Mouse (Mus musculus) liver, postnatal 0 days (tissue): ENCODE measurements around the gene H2al1a. TPM values are rescaled to one million over a fixed set of nuclear protein-coding genes. Genes with fewer than 3 reads are reported as not detected.

Experiments used
- ATAC-seq: fragments of 200-750 bp; cut with Nextera tagmentation; 2 replicates; pipeline ENCODE4 v1.8.0; 2017; ENCODE audit warnings: mild to moderate bottlenecking, moderate library complexity
- DNase-seq: peaks from one replicate; pipeline ENCODE4 v3.0.0-alpha.2; 2016
- H3K27ac ChIP-seq: fragments of 300-500 bp; sonication (generic); 2 replicates; pipeline ENCODE4 v1.5.1; 2014; ENCODE audit warnings: antibody characterized with exemption, moderate library complexity, mild to moderate bottlenecking, low read depth
- H3K27me3 ChIP-seq: fragments of 300-500 bp; sonication (generic); 2 replicates; pipeline ENCODE4 v1.6.1; 2014; ENCODE audit warnings: low read length, control low read depth, mixed read lengths; ENCODE audit not compliant: insufficient read depth
- H3K36me3 ChIP-seq: fragments of 300-500 bp; sonication (generic); replicated peaks from 2 replicates; pipeline ENCODE4 v1.6.1; 2014; ENCODE audit warnings: mild to moderate bottlenecking, control low read depth, low read length, moderate library complexity, mixed read lengths; ENCODE audit not compliant: insufficient read depth
- H3K4me1 ChIP-seq: fragments of 300-500 bp; sonication (generic); 2 replicates; pipeline ENCODE4 v1.6.1; 2014; ENCODE audit warnings: antibody characterized with exemption, mild to moderate bottlenecking, control low read depth; ENCODE audit not compliant: insufficient read depth
- H3K4me2 ChIP-seq: fragments of 300-500 bp; sonication (generic); 2 replicates; pipeline ENCODE4 v1.6.1; 2014; ENCODE audit warnings: low read depth, mild to moderate bottlenecking, low read length, moderate library complexity, mixed read lengths
- H3K4me3 ChIP-seq: fragments of 300-500 bp; sonication (generic); 2 replicates; pipeline ENCODE4 v1.5.1; 2014; ENCODE audit warnings: low read depth, low read length
- H3K9ac ChIP-seq: fragments of 300-500 bp; sonication (generic); replicated peaks from 2 replicates; pipeline ENCODE4 v1.6.1; 2014; ENCODE audit warnings: mild to moderate bottlenecking, moderate library complexity
- H3K9me3 ChIP-seq: fragments of 300-500 bp; sonication (generic); 2 replicates; pipeline ENCODE4 v1.6.1; 2016; ENCODE audit warnings: mild to moderate bottlenecking, control low read depth, low read length, mixed read lengths
- CTCF ChIP-seq: sonication (generic); IDR thresholded peaks from 2 replicates; pipeline ENCODE4 v1.5.1; 2016; ENCODE audit warnings: antibody characterized with exemption, low read depth
- EP300 ChIP-seq: IDR thresholded peaks from 2 replicates; pipeline ENCODE4 v1.6.1; 2016; ENCODE audit warnings: antibody characterized with exemption, low read depth, mild to moderate bottlenecking
- WGBS: fragments of 180-500 bp; shearing (Covaris S2); extraction: QIAGEN DNeasy Blood & Tissue Kit; methylation state at CpG from one replicate; pipeline ENCODE4 v1.1.7; 2014; ENCODE audit not compliant: insufficient replicate concordance; 5-methylcytosine and 5-hydroxymethylcytosine counted together
- polyA plus RNA-seq: library from polyadenylated mRNA; unstranded; fragments of >200 nt; fragmentation: Nextera tagmentation; extraction: Ambion mirVana; gene quantifications from 2 replicates; pipeline ENCODE4 v1.2.1, GENCODE M21; 2015

Gene H2al1a
- polyA plus RNA-seq, 1 experiment from 2014 or later = not detected

GRCm38 (mm10) chrX:11267791-11268190 lies 31.3 kb upstream of the H2al1a start:
- H3K4me3 ChIP-seq = no peak overlapping the region
- no peak for DNase-seq
- H3K27me3 ChIP-seq = peaks cover 3% of the 10 kb centered on the region; the same call in 1 of the 2 replicates
- TF ChIP-seq EP300 (no peak), CTCF (no peak)
- no peak for ATAC-seq
- no peaks in the 10 kb centered on the region for H3K4me1 ChIP-seq
- 53% methylated on average over 7 of the region's 7 CpGs for WGBS
- no peak overlapping the region for H3K27ac ChIP-seq
- H3K36me3 ChIP-seq = no peaks in the 10 kb centered on the region
- H3K4me2 ChIP-seq = no peak overlapping the region
- H3K9ac ChIP-seq = no peak overlapping the region
- H3K9me3 ChIP-seq = no peaks in the 10 kb centered on the region

- no peaks in the 10 kb centered on the region for H3K36me3 ChIP-seq
- 63% methylated on average over 3 of the region's 3 CpGs for WGBS
- H3K9me3 ChIP-seq = no peaks in the 10 kb centered on the region
- no peak overlapping the region for H3K4me2 ChIP-seq
- no peak for ATAC-seq
- H3K27me3 ChIP-seq = peaks cover 3% of the 10 kb centered on the region; the same call in 1 of the 2 replicates
- H3K4me1 ChIP-seq = no peaks in the 10 kb centered on the region
- no peak for DNase-seq
- TF ChIP-seq CTCF (no peak), EP300 (no peak)
- no peak overlapping the region for H3K27ac ChIP-seq
- H3K9ac ChIP-seq = no peak overlapping the region
- no peak overlapping the region for H3K4me3 ChIP-seq
Measured at GRCm38 (mm10) chrX:11269074-11269473, 30.0 kb upstream of the H2al1a start.

GRCm38 (mm10) chrX:11273190-11273589 lies 25.9 kb upstream of the H2al1a start:
- TF ChIP-seq CTCF (no peak), EP300 (no peak)
- H3K27me3 ChIP-seq = peaks cover 3% of the 10 kb centered on the region; the same call in 1 of the 2 replicates
- H3K4me2 ChIP-seq = no peak overlapping the region
- no peak overlapping the region for H3K27ac ChIP-seq
- H3K4me1 ChIP-seq = no peaks in the 10 kb centered on the region
- WGBS = 62% methylated on average over 3 of the region's 3 CpGs
- H3K9ac ChIP-seq = no peak overlapping the region
- DNase-seq (no peak), ATAC-seq (no peak)
- no peak overlapping the region for H3K4me3 ChIP-seq
- H3K36me3 ChIP-seq = no peaks in the 10 kb centered on the region
- H3K9me3 ChIP-seq = no peaks in the 10 kb centered on the region

DNA sequence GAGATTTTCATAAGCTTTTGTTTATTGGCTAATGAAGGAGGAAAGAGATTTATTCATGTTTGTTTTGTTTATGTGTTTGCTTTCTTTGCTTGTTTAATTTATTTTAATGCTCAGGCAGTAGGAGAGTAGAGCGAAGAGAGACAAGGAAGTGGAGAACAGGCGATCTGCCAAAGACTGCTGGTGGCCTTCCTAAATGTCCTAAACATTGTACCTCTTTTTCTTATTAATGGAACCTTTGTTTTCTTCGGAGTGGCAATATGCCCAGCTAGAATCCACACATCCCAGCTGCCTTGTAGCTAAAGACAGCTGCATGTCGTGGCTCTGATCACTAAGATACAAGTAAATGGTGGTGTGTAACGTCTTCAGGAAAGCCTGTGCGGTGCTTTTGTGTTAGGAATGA lies 22.0 kb upstream of the H2al1a start:
- H3K27ac ChIP-seq = no peak overlapping the region
- H3K4me2 ChIP-seq = no peak overlapping the region
- H3K4me3 ChIP-seq = no peak overlapping the region
- no peaks in the 10 kb centered on the region for H3K4me1 ChIP-seq
- ATAC-seq (no peak), DNase-seq (no peak)
- no peaks in the 10 kb centered on the region for H3K36me3 ChIP-seq
- TF ChIP-seq EP300 (no peak), CTCF (no peak)
- H3K9ac ChIP-seq = no peak overlapping the region
- WGBS = 70% methylated on average over 6 of the region's 6 CpGs
- no peaks in the 10 kb centered on the region for H3K9me3 ChIP-seq
- 0 out of 2 replicates have a peak, but pooled peaks cover 3% of the 10 kb centered on the region for H3K27me3 ChIP-seq

DNA sequence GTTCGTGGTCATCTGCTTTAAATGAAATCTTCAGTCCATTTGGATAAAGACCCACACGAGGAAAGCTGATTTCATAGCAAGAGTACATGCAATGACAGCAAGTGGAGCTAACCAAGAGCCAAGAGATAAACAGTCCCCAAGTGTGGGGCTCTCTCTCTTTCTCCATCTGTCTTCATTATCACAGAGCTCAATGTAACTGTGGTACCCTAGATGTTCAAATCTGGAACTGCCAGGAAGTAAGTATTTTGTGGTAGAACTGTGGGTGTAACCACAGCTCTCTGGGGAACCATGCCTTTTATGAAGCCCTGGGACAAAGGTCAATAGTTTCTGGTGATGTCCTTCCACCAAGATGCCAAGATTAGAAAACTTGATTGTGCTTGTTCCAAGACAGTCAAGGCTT lies 18.3 kb upstream of the H2al1a start:
- Histone ChIP-seq H3K36me3 (no peaks in the 10 kb centered on the region), H3K27me3 (0 out of 2 replicates have a peak, but pooled peaks cover 3% of the 10 kb centered on the region), H3K27ac (no peak overlapping the region), H3K9ac (no peak overlapping the region), H3K4me2 (no peak overlapping the region), H3K9me3 (no peaks in the 10 kb centered on the region), H3K4me3 (no peak overlapping the region), H3K4me1 (no peaks in the 10 kb centered on the region)
- WGBS = 54% methylated on average over 2 of the region's 2 CpGs
- TF ChIP-seq EP300 = no peak
- no peak for TF ChIP-seq CTCF
- ATAC-seq = no peak
- DNase-seq = no peak

- no peaks in the 10 kb centered on the region for H3K27me3 ChIP-seq
- DNase-seq = no peak
- 67% methylated on average over 14 of the region's 14 CpGs for WGBS
- H3K27ac ChIP-seq = no peak overlapping the region
- no peak overlapping the region for H3K4me3 ChIP-seq
- H3K4me1 ChIP-seq = no peaks in the 10 kb centered on the region
- ATAC-seq = no peak
- H3K9me3 ChIP-seq = no peaks in the 10 kb centered on the region
- H3K36me3 ChIP-seq = no peaks in the 10 kb centered on the region
- no peak overlapping the region for H3K4me2 ChIP-seq
- TF ChIP-seq CTCF (no peak), EP300 (no peak)
- no peak overlapping the region for H3K9ac ChIP-seq
Measured at GRCm38 (mm10) chrX:11288306-11288882, 10.7 kb upstream of the H2al1a start.
